Mouse (Mus musculus): Measurements from ENCODE around the gene Gm17657.
"Not testable (repeated sequence)": the region's sequence is repeated elsewhere in the genome, so short reads cannot be mapped to it uniquely, and the experiment has no call there.

Gene Gm17657

GRCm38 (mm10) chr17:29500243-29500740 lies 49.1 kb downstream of the Gm17657 start:
- no peak for DNase-seq

- no peak for DNase-seq
Observed at GRCm38 (mm10) chr17:29499511-29499910, 49.9 kb downstream of the Gm17657 start.

GRCm38 (mm10) chr17:29498952-29499351 lies 50.5 kb downstream of the Gm17657 start:
- DNase-seq = not testable (repeated sequence)

- DNase-seq = peak; percentile 97
Observed at GRCm38 (mm10) chr17:29498028-29498427, 51.4 kb downstream of the Gm17657 start.

- not testable (repeated sequence) for DNase-seq
Observed at GRCm38 (mm10) chr17:29497481-29497880, 52.0 kb downstream of the Gm17657 start.

GRCm38 (mm10) chr17:29497071-29497354 lies 52.4 kb downstream of the Gm17657 start:
- DNase-seq = no peak

GRCm38 (mm10) chr17:29496211-29497070 lies 53.0 kb downstream of the Gm17657 start:
- no peak for DNase-seq

- no peak for DNase-seq
Observed at GRCm38 (mm10) chr17:29494732-29495076, 54.7 kb downstream of the Gm17657 start.

GRCm38 (mm10) chr17:29494062-29494731 lies 55.2 kb downstream of the Gm17657 start:
- DNase-seq = no peak

- no peak for DNase-seq
Observed at GRCm38 (mm10) chr17:29493461-29493980, 55.9 kb downstream of the Gm17657 start.

- DNase-seq = peak; percentile 97
Observed at GRCm38 (mm10) chr17:29492269-29493191, 56.9 kb downstream of the Gm17657 start.

GRCm38 (mm10) chr17:29491591-29492268 lies 57.7 kb downstream of the Gm17657 start:
- DNase-seq = peak; percentile 97

GRCm38 (mm10) chr17:29490713-29491581 lies 58.5 kb downstream of the Gm17657 start, which contains the start of gene Pim1:
Gene Pim1, plus strand, starts transcription at chr17:29490753.
- no peak for DNase-seq

- peak; percentile 100 for DNase-seq
Observed at GRCm38 (mm10) chr17:29489971-29490712, 59.3 kb downstream of the Gm17657 start.

GRCm38 (mm10) chr17:29488978-29489970 lies 60.2 kb downstream of the Gm17657 start:
- peak; percentile 98 for DNase-seq

GRCm38 (mm10) chr17:29488257-29488977 lies 61.0 kb downstream of the Gm17657 start:
- no peak for DNase-seq

- DNase-seq = no peak
Observed at GRCm38 (mm10) chr17:29485336-29486233, 63.9 kb downstream of the Gm17657 start.

Measured in heart, adult 11 months (tissue).